Mouse (Mus musculus) heart, adult 2 months (tissue): Measurements from ENCODE around the gene Olfr548-ps1. TPM values are rescaled to one million over a fixed set of nuclear protein-coding genes. Genes with fewer than 3 reads are reported as not detected.

Experiments used
- DNase-seq, 2 experiments: peaks; one replicate each; pipeline ENCODE4 v3.0.0; 2021
- H3K27ac ChIP-seq: fragments of 200-600 bp; 2 replicates; pipeline ENCODE4 v1.8.1; 2022
- H3K27me3 ChIP-seq: fragments of 200-500 bp; 2 replicates; pipeline ENCODE4 v1.6.1; 2012; ENCODE audit warnings: mild to moderate bottlenecking, low read length, inconsistent platforms, mixed read lengths; ENCODE audit not compliant: control insufficient read depth, insufficient read depth
- H3K36me3 ChIP-seq: fragments of 200-500 bp; 2 replicates; pipeline ENCODE4 v1.6.1; 2012; ENCODE audit warnings: low read length, inconsistent platforms; ENCODE audit not compliant: control insufficient read depth, insufficient read depth
- H3K4me1 ChIP-seq: fragments of 200-500 bp; 2 replicates; pipeline ENCODE4 v1.6.1; 2011; ENCODE audit warnings: low read length; ENCODE audit not compliant: control insufficient read depth, insufficient read depth
- H3K4me3 ChIP-seq: fragments of 200-600 bp; 2 replicates; pipeline ENCODE4 v1.8.1; 2022
- H3K79me2 ChIP-seq: fragments of 200-500 bp; replicated peaks from 2 replicates; pipeline ENCODE4 v1.6.1; 2012; ENCODE audit warnings: mild to moderate bottlenecking, inconsistent platforms, low read length, moderate library complexity, mixed read lengths; ENCODE audit not compliant: control insufficient read depth, insufficient read depth
- H3K9ac ChIP-seq: fragments of 200-500 bp; 2 replicates; pipeline ENCODE4 v1.6.1; 2012; ENCODE audit warnings: low read depth, mild to moderate bottlenecking, control low read depth, inconsistent platforms, low read length, mixed read lengths
- CTCF ChIP-seq: fragments of 200-600 bp; IDR thresholded peaks from 2 replicates; pipeline ENCODE4 v1.8.1; 2022; ENCODE audit warnings: antibody characterized with exemption, mild to moderate bottlenecking, moderate library complexity
- EP300 ChIP-seq: fragments of 200-500 bp; IDR thresholded peaks from 2 replicates; pipeline ENCODE4 v1.6.1; 2011; ENCODE audit warnings: low read depth, low read length, control low read depth; ENCODE audit not compliant: insufficient read depth
- POLR2A ChIP-seq: fragments of 200-500 bp; IDR thresholded peaks from 2 replicates; pipeline ENCODE4 v1.6.1; 2011; ENCODE audit warnings: mild to moderate bottlenecking, low read depth, low read length, control low read depth; ENCODE audit not compliant: insufficient read depth
- whole genome bisulfite sequencing: fragments of 180-500 bp; shearing (Covaris S2); methylation state at CpG from one replicate; pipeline ENCODE4 v1.1.7; 2018; 5-methylcytosine and 5-hydroxymethylcytosine counted together
- intact Hi-C: fragments of 180-260 bp; cut with DNase I; formaldehyde crosslinking; loops from one replicate; pipeline ENCODE4 v1.15.1; 2025
- polyA plus RNA-seq: library from polyadenylated mRNA; depleted of rRNA; stranded (reverse); fragments of >200 nt; gene quantifications from 2 replicates; pipeline ENCODE4 v1.2.3, GENCODE M21; 2012; rRNA removed
- total RNA-seq, 2 experiments: library from RNA; stranded (reverse); gene quantifications; 2 replicates each; pipeline ENCODE4 v1.2.3; 2021

Olfr548-ps1 gene
- total and polyA plus RNA-seq, 3 experiments = not detected

- no peak overlapping the region for H3K9ac ChIP-seq
- 83% methylated on average over 4 of the region's 4 CpGs for WGBS
- no peaks in the 10 kb centered on the region for H3K4me1 ChIP-seq
- intact Hi-C loops = loop anchor here (10.0 kb wide), 1 partner anchor 301 kb away; the partner anchor contains the start of gene Stim1
- no peak overlapping the region for H3K4me3 ChIP-seq
- no peak overlapping the region for H3K27ac ChIP-seq
- H3K27me3 ChIP-seq = no peaks in the 10 kb centered on the region
- TF ChIP-seq EP300 (no peak), POLR2A (no peak), CTCF (peak; percentile 21; the same call in 1 of the 2 replicates)
- no peaks in the 10 kb centered on the region for H3K79me2 ChIP-seq
- peaks cover 3% of the 10 kb centered on the region for H3K36me3 ChIP-seq
- DNase-seq = no peak
Measured at GRCm38 (mm10) chr7:102566219-102566618, 25.5 kb downstream of the Olfr548-ps1 start.

GRCm38 (mm10) chr7:102571142-102571541, 30.4 kb downstream of the Olfr548-ps1 start, which contains the start of gene Olfr550:
TSS of gene Olfr550 (plus strand) at chr7:102571442.
- no peaks in the 10 kb centered on the region for H3K79me2 ChIP-seq
- intact Hi-C loops = no loop called here
- no peak for TF ChIP-seq POLR2A
- TF ChIP-seq EP300 = no peak
- no peak for TF ChIP-seq CTCF
- H3K4me3 ChIP-seq = no peak within 1 kb of the TSS
- H3K9ac ChIP-seq = no peak within 1 kb of the TSS
- WGBS = 71% methylated on average over 8 of the region's 8 CpGs
- DNase-seq = no peak
- no peaks in the 10 kb centered on the region for H3K36me3 ChIP-seq
- H3K27ac ChIP-seq = no peak within 1 kb of the TSS
- no peaks in the 10 kb centered on the region for H3K27me3 ChIP-seq
- H3K4me1 ChIP-seq = no peaks in the 10 kb centered on the region; the same call in 1 of the 2 replicates

GRCm38 (mm10) chr7:102573174-102573830, 32.6 kb downstream of the Olfr548-ps1 start:
- intact Hi-C loops = no loop called here
- Histone ChIP-seq H3K36me3 (no peaks in the 10 kb centered on the region), H3K27ac (no peak overlapping the region), H3K4me1 (no peaks in the 10 kb centered on the region; the same call in 1 of the 2 replicates), H3K27me3 (no peaks in the 10 kb centered on the region), H3K9ac (no peak overlapping the region), H3K79me2 (no peaks in the 10 kb centered on the region), H3K4me3 (no peak overlapping the region)
- no peak for DNase-seq
- TF ChIP-seq CTCF = no peak
- TF ChIP-seq EP300 = no peak
- TF ChIP-seq POLR2A = no peak
- WGBS = 77% methylated on average over 3 of the region's 3 CpGs

- H3K4me1 ChIP-seq = no peaks in the 10 kb centered on the region; the same call in 1 of the 2 replicates
- no peak for DNase-seq
- H3K36me3 ChIP-seq = no peaks in the 10 kb centered on the region
- no peaks in the 10 kb centered on the region for H3K27me3 ChIP-seq
- WGBS = 57% methylated on average over 6 of the region's 6 CpGs
- H3K4me3 ChIP-seq = no peak overlapping the region
- H3K27ac ChIP-seq = no peak overlapping the region
- no peaks in the 10 kb centered on the region for H3K79me2 ChIP-seq
- intact Hi-C loops = no loop called here
- no peak overlapping the region for H3K9ac ChIP-seq
- TF ChIP-seq EP300 (no peak), CTCF (no peak), POLR2A (no peak)
Measured at GRCm38 (mm10) chr7:102575998-102576397, 35.3 kb downstream of the Olfr548-ps1 start.

DNA sequence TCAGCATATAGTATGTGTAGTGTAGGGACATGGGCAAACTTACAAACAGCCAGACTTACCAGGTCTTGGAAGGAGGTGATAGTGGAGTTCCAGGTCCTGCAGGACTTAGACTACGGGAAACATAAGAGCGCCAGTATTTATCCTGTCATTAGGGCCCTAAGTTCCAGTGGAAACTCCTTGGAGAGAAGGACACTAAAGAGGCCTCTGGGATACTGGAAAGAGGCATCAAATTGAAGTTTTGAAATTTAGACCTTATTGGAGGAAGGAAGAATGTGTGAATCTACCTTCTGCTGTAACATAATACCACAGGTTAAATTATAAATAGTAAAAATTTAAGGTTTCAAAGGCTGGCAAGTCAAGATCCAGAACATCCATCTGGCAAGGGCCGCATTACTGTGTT, 51.1 kb downstream of the Olfr548-ps1 start, which contains the start of gene Olfr551:
Olfr551 (minus strand) TSS at position 101 of the 400 bp plus-strand sequence.
- Histone ChIP-seq H3K27ac (no peak within 1 kb of the TSS), H3K4me3 (no peak within 1 kb of the TSS), H3K79me2 (no peaks in the 10 kb centered on the region), H3K4me1 (no peaks in the 10 kb centered on the region), H3K27me3 (no peaks in the 10 kb centered on the region), H3K36me3 (no peaks in the 10 kb centered on the region), H3K9ac (no peak within 1 kb of the TSS)
- intact Hi-C loops = no loop called here
- no peak for DNase-seq
- 92% methylated on average over 3 of the region's 3 CpGs for WGBS
- no peak for TF ChIP-seq CTCF
- TF ChIP-seq POLR2A = no peak

Other genes with a start within 250 kb of the Olfr548-ps1 start
- 1 to 10 TPM; 9.6 to 9.9 TPM for gene Rrm1, start 99.2 kb upstream of the Olfr548-ps1 start, total RNA-seq
- gene Rrm1, start 99.2 kb upstream of the Olfr548-ps1 start, polyA plus RNA-seq = 4.4 and 8.1 TPM in 2 replicates
- not detected for gene Olfr543, start 59.2 kb upstream of the Olfr548-ps1 start, total RNA-seq
- gene Olfr543, start 59.2 kb upstream of the Olfr548-ps1 start, polyA plus RNA-seq = not detected in 2 replicates
- gene Olfr544, start 52.6 kb upstream of the Olfr548-ps1 start, total RNA-seq = not detected
- not detected in 2 replicates for gene Olfr544, start 52.6 kb upstream of the Olfr548-ps1 start, polyA plus RNA-seq
- not detected for gene Olfr545, start 41.3 kb upstream of the Olfr548-ps1 start, total RNA-seq
- not detected in 2 replicates for gene Olfr545, start 41.3 kb upstream of the Olfr548-ps1 start, polyA plus RNA-seq
- not detected for gene Olfr547, start 6.1 kb upstream of the Olfr548-ps1 start, total RNA-seq
- gene Olfr547, start 6.1 kb upstream of the Olfr548-ps1 start, polyA plus RNA-seq = not detected in 2 replicates
- gene Olfr549, start 9.0 kb downstream of the Olfr548-ps1 start, total RNA-seq = not detected
- not detected in 2 replicates for gene Olfr549, start 9.0 kb downstream of the Olfr548-ps1 start, polyA plus RNA-seq
- gene Trim21, start 24.6 kb downstream of the Olfr548-ps1 start, total RNA-seq = 1 to 10 TPM; 3.7 to 6.1 TPM
- 3.7 and 6.2 TPM in 2 replicates for gene Trim21, start 24.6 kb downstream of the Olfr548-ps1 start, polyA plus RNA-seq
- under 1 TPM in 1 of 2 experiments, not detected in 1; 0.07 TPM for gene Olfr550, start 30.5 kb downstream of the Olfr548-ps1 start, total RNA-seq
- 0.56 and 0.86 TPM in 2 replicates for gene Olfr550, start 30.5 kb downstream of the Olfr548-ps1 start, polyA plus RNA-seq
- not detected for gene Olfr551, start 51.0 kb downstream of the Olfr548-ps1 start, total RNA-seq
- gene Olfr551, start 51.0 kb downstream of the Olfr548-ps1 start, polyA plus RNA-seq = not detected in 2 replicates
- gene Olfr552, start 56.9 kb downstream of the Olfr548-ps1 start, total RNA-seq = under 1 TPM; 0.13 to 0.20 TPM
- not detected in 2 replicates for gene Olfr552, start 56.9 kb downstream of the Olfr548-ps1 start, polyA plus RNA-seq
- gene Olfr553, start 77.3 kb downstream of the Olfr548-ps1 start, total RNA-seq = not detected
- not detected in 2 replicates for gene Olfr553, start 77.3 kb downstream of the Olfr548-ps1 start, polyA plus RNA-seq
- gene Olfr554, start 97.5 kb downstream of the Olfr548-ps1 start, total RNA-seq = not detected
- not detected in 2 replicates for gene Olfr554, start 97.5 kb downstream of the Olfr548-ps1 start, polyA plus RNA-seq
- not detected for gene Olfr555, start 117.9 kb downstream of the Olfr548-ps1 start, total RNA-seq
- not detected in 2 replicates for gene Olfr555, start 117.9 kb downstream of the Olfr548-ps1 start, polyA plus RNA-seq
- not detected for gene Olfr556, start 124.0 kb downstream of the Olfr548-ps1 start, total RNA-seq
- gene Olfr556, start 124.0 kb downstream of the Olfr548-ps1 start, polyA plus RNA-seq = not detected in 2 replicates
- gene Trim68, start 146.4 kb downstream of the Olfr548-ps1 start, total RNA-seq = 1 to 10 TPM; 8.1 to 9.5 TPM
- 20.4 and 33.3 TPM in 2 replicates for gene Trim68, start 146.4 kb downstream of the Olfr548-ps1 start, polyA plus RNA-seq
- gene Olfr557, start 155.0 kb downstream of the Olfr548-ps1 start, total RNA-seq = not detected
- not detected in 2 replicates for gene Olfr557, start 155.0 kb downstream of the Olfr548-ps1 start, polyA plus RNA-seq
- 1 to 10 TPM; 3.0 to 3.8 TPM for gene Olfr558, start 161.3 kb downstream of the Olfr548-ps1 start, total RNA-seq
- gene Olfr558, start 161.3 kb downstream of the Olfr548-ps1 start, polyA plus RNA-seq = 3.5 and 8.4 TPM in 2 replicates
- not detected for gene Olfr33, start 178.2 kb downstream of the Olfr548-ps1 start, total RNA-seq
- gene Olfr33, start 178.2 kb downstream of the Olfr548-ps1 start, polyA plus RNA-seq = 0.33 TPM in 1 of 2 replicates, not detected in the other
- gene Olfr559, start 186.6 kb downstream of the Olfr548-ps1 start, total RNA-seq = not detected
- not detected in 2 replicates for gene Olfr559, start 186.6 kb downstream of the Olfr548-ps1 start, polyA plus RNA-seq
- not detected for gene Olfr560, start 218.5 kb downstream of the Olfr548-ps1 start, total RNA-seq
- 0.20 TPM in 2 replicates for gene Olfr560, start 218.5 kb downstream of the Olfr548-ps1 start, polyA plus RNA-seq
- under 1 TPM; 0.57 to 0.86 TPM for gene Olfr78, start 218.6 kb downstream of the Olfr548-ps1 start, total RNA-seq
- gene Olfr78, start 218.6 kb downstream of the Olfr548-ps1 start, polyA plus RNA-seq = 6.2 and 12.7 TPM in 2 replicates
- not detected for gene Olfr561, start 230.3 kb downstream of the Olfr548-ps1 start, total RNA-seq
- not detected in 2 replicates for gene Olfr561, start 230.3 kb downstream of the Olfr548-ps1 start, polyA plus RNA-seq